Mouse (Mus musculus): ENCODE measurements at regions not wholly inside any gene's neighbourhood (a gene's known extent, or its start where the extent isn't known, plus 50 kb on each side); places are given as distances from the start of the nearest gene placed in this dataset.

DNA sequence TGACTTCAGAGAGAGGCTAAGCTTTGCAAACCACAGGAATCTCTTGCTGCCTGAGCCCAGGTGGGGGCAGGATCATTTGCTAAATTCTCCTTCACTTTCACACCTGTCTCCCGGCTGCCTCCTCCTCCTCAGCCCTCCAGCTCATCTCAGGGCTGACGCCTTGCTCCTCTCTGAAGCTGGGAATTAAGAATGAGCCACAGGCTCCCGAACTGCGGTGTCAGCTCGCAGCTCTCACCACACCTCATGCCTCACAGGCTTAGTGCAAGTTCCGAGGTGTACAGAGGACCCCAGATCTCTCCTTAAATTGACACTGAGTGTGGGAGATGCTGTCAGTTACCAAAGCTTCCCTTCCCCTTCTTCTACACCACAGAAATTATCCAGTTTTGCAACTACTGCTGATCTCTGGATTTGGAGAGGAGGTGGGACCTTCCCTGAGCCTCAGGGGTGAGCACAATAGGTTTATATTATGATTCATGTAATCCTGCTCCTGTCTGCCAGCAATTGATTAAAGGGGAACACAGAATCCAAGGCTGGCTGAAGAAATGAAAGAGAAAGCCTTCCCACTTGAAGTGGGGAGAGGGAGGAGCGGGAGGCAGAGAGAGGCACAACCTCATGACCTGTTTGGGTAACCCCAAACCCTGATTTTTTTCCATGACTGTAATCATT is 456.6 kb upstream of the Tbx3 start:
- peak; percentile 20 for DNase-seq (ENCODE audit: low read depth, low spot score)

DNA sequence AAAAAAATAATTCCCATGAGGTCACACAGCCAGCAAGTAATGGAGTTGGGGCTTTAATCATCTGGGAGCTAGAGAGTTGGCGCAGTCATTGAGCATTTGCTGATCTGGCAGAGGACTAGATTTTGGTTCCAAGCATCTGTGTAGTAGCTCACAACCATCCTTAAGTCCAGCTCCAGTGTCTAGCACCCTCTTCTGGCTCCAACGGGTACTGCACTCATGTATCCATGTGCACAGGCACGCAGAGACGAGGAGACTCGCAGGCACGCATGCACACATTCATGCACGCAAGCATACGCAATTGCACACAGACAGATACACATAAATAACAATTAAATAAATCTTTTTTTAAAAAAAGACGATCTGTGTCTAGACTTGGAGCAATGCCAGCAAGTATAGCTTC is 455.5 kb upstream of the Tbx3 start:
- peak; percentile 20 for DNase-seq (ENCODE audit: low read depth, low spot score)

DNA sequence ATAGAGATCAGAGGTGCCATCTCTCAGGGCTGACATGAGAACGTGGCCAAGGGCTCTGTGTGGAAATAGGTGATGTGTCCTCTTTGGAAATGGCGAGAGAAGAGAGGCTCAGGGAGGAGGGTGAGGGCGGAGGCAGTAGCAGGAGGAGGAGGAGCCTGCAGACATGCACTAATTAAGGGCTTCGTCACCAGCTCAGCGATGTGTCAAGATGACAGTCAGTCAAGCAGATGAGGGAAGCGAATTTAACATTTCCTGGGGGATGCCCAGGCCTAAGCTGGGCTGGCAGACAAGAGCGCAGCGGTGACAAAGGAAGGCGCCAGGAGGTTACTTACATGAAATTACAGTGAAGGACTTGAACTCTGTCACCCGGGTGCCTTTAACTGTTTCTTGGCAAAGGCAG is 455.1 kb upstream of the Tbx3 start:
- DNase-seq (ENCODE audit: low read depth, low spot score): no peak

DNA sequence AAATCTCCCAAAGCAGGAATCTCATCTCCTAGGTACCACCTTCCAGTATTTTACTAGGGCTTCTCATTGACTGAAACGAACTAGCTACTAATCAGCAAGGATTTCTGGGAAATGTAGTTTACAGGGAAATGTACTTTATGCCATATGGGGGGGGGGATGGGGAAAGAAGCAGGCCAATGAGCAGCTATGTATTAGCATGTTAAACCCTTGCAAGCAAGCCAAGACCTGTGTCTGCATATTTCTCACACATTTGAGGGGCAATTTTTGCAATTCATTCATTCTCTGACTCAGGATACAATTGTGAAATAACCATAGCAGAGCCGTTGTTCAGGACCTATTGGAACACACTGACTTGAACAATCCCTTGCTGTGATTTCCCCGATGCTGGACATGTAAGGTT is 454.3 kb upstream of the Tbx3 start:
- DNase-seq (ENCODE audit: low read depth, low spot score): no peak

DNA sequence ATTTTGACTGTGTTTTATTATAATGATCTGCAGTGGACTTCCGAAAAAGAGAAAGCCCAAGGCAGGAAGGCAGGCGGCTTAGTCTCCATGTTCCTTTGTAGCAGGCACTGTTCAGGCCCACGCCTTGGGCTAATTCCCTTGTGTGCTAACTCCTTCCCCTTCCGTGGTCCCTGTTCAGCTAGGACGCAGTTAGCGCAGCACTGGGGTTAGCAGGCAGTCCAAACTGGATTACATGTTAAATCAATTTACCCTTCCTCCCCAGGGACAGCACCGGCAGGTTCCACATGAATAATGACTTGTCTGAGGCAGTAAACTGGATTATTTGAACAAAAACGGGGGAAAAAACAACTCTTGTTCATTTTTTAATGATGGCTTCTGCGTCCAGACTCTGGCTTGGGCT is 453.4 kb upstream of the Tbx3 start:
- DNase-seq (ENCODE audit: low read depth, low spot score): no peak

DNA sequence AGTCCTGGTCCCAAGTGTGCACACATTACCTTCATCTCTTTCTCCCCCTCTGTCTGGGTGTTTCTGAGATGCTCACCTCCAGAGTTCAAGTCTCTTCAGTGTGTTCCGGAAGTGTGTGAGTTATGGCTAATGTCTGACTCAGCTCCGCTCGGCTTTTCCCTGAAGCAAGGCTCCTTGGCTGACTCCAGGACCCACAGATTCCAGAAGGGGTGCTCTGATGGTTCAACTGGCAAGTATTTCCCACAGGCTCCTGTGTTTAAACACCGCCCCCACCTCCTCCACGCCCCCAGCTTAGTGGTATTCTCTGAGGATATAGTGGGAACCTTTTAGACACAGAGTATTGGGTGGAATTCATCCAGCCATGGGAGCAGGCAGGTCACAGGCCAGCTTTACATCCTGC is 441.8 kb upstream of the Tbx3 start:
- DNase-seq (ENCODE audit: low read depth, low spot score): peak; percentile 77

DNA sequence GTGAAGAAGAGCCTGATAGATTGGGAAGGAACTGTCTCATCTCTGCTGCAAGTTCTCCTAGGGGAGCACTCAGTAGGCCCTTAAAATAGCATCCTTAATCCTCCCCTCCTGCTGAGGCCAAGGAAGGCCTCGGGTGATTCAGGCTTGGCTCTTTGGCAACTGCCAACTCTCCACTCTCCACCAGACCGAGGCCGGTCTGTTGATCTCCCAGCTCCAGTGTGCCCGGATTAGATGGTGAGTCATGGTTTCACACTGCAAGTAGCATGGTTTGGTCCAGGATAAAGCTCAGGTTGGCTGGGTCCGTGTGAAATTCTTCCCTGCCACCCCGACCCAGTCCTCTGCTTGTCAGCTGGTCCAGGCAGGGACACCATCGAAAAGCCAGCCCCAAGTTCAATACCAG is 437.5 kb upstream of the Tbx3 start:
- peak; percentile 58 for DNase-seq (ENCODE audit: low read depth, low spot score)

DNA sequence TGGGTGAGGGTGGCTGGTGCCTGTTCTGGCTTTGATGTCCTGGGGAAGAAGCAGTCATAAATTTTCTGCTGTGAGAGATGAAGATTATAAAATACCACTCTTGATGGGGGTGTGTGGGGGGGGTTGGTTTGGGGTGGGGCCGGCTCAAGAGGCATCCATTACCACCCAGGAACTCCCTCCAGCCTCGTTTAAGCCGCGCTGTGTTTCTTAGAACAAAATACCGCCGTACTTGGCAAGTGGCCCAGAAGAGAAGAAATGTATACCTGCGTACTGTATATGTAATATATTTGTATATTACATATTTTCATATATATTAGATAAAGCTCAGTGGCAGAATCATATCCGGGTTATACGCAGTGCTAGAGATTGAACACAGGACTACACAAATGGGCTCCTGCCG is 434.6 kb upstream of the Tbx3 start:
- no peak for DNase-seq (ENCODE audit: low read depth, low spot score)

DNA sequence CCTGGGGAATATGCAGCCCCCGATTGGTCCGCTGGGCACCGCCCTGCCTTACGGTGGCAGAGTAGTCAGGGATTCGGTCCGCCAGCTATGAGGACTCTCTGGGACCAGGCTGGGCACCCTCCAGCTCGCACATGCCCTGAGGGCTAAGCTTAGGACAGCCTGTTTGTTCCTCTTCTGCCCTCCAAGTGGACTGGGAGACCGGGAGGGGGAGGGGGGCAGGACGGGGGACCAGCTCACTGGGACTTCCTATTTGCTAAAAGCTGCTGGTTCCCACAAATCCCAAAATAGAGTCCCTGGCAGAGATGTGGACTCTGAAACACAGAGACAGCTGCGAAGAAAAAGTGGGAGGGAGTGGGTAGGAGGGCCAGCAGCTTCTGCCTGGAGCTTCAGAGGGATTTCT is 423.6 kb upstream of the Tbx3 start:
- DNase-seq (ENCODE audit: low read depth, low spot score): no peak

DNA sequence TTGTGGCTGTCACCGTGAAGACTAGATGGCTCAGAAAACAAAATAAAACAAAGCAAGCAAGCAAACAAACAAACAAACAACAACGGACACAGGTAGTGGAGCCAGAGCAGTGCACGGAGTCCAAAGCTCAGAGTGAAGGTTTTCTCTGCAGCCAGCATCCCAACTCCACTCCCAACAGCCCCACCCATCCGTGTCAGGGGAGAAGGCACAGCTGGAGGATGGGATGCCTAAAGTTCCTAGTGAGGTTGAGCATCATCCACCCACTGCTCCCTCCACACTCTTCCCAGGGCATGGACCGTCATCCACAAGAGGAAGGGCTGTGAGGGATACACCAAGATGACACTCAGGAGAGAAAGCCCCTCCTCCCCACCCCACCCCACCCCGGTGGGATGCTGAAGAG is 421.8 kb upstream of the Tbx3 start:
- no peak for DNase-seq (ENCODE audit: low read depth, low spot score)

DNA sequence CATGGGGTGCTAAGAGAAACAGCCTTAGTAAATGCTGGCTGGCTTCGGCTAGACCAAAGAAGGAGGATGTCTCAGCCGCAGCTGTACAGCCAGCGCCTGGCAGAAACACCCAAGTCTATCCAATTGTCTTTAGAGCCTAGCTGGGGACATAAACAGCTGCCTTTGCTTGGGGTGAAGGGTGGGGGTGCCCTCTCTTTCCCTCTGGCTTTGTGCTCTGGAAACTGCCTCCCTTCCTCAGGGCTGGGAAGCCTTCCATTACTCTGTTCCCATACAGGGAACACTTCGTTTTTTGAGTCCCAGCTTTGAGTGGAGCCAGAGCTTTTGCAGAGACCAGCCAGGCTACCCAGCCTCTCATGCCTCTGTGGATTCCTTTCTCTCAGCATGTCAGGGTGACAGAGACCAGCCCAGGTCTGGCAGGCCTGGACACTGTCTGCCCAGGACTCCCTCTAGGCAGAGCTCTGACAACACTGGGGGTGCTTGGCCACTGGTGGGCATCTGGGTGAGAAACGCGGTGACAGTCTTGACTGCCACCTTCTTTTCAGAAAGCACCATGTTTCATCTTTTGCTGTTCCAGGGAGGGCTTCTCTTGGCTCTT is 421.2 kb upstream of the Tbx3 start:
- no peak for DNase-seq (ENCODE audit: low read depth, low spot score)

DNA sequence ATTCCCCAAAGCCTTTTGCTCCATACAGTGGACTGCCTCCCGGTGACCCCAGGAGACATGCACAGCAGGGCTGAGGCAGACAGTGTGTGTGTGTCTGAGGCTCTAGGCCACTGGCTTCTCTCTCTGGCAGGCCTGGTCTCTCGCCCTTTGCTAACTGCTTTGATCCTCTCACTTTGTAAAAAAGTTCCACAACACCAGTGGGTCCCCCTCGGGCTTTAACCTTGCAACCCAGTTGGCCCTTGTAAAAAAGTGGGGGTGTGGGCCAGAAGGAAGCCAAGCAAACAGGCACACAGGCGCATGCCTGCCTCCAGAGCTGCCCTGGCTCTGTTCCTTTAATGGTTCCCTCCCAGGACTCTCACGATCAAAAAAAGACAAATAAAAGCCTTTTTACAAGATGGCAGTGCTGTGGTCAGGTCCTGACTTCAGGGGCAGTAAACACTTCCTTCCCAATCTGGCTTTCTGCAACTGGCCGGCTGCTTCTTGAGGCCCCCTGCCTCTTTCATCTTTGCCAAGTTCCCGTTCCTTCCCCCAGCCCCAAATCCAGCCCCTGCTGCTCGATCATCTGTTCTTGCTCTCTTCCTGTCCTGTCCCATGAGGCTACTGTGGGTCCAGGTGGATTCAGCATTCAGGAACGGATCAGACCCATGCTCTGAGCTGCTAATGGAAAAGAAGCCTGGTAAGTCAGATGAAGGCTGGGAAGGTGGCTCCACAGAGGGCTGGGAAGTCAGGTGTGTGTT is 419.0 kb upstream of the Tbx3 start:
- no peak for DNase-seq (ENCODE audit: low read depth, low spot score)

DNA sequence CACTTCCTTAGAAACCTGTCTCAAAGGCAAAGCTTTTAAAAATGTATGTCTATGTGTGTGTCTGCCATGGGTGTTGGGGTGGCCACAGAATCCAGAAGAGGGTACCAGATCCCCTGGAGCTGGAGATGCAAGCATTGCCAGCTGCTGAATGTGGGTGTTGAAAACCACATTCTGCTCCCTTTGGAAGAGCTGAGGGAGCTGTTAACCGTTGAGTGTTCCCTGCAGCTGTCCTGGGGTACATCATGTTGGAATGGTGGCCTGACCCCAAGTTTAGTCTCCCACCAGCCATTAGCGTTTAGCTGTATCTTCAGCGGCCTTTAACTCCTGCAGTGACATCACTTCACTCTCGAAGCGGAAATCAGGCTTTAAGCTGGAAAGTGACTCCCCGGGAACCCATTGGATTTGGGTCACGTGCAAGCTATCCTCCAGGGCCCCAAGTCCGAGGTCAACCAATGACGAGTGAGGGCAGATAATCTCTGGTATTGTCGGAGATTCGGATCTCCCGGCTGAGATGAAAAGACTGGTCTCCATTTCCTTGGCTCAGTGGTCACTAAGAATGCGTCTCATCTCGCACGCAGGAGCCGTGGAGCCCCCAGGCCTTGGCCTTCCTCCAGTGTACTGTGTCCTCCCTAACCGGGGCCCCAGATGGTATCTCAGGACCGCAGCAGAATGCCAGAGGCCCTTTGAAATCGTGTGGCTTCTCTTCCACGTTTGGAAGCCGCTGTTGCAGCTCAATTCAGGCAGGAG is 412.9 kb upstream of the Tbx3 start:
- no peak for DNase-seq (ENCODE audit: low read depth, low spot score)

DNA sequence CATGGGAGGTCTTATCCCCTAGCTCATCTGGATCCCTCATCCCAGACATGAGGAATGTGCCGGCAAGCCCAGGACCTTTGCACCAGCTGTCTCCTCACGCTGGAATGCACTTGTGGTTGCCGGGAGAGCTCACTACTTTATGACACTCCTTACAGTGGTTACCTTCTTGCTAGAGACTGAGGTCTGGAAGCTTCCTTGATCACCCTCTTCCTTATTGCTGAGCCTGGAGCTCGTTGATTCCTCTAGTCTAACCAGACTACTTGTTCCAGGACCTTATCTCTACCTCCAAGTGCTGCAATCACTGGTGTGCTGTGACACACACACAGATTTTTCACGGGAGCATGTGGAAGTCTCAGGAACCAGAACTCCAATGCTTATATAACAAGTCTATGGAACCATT is 411.6 kb upstream of the Tbx3 start:
- DNase-seq (ENCODE audit: low read depth, low spot score): no peak

DNA sequence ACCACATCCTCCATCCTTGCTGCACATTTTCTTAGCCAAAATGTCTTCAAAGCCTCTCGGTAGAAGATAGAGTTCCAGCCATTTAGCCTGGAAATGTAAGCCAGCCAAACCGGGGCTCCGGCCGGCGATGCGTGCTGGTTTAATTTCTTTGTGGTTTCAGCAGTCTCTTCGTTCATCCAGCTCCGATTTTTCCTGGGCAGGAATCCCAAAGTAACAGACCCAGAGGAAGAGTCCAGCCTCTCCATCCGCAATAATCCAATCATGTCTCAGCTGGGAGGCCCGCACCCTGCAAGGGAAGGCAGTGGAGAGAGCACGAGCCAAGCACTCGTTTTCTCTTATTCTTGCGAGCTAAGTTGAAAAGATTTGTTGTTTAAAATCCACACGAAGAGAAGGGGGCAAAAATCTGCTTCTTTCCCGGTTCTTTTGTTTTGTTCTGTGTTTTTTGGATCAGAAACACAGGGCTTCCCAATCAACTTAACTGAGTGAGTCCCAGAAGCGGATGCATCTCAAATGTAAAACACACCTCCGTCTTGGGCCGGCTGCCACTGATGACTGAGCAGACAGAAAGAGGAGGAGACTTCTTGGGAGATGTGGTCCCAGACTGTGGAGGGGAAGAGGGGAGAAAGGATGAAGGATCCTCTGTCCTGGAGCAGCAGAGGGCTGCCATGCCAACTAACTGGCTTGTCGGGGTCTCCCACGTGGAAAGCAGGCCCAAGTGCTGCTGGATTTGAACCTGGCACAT is 405.1 kb upstream of the Tbx3 start:
- DNase-seq (ENCODE audit: low read depth, low spot score): no peak

DNA sequence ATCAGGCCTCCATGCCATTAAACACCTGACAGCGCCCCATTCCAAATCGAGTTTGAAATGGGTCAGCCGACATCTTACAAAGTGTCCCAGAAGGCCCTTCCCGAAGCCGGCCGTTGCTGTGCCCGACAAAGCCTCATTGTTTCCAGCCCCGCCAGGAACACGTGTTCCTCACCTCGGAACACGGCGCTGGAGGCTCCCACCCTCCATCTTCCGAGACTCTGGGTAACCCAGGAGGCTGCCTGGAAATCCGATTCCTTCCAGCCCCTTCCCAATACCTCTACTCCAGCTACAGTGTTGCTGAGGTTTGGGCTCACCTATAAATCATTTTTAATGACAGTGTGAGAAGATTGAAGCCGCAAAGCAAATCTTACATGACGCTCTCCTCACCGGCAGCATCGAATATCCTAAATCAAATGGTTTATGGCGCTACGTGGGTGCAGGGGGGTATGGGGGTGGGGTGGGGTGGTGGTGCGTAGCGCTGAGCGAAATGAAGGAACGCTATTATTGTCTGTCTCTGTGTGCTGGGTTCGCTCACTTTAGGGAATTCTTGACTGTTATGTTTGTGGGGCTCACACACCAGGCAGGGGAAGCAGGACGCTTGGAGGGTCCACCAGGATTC is 399.1 kb upstream of the Tbx3 start:
- DNase-seq (ENCODE audit: low read depth, low spot score): no peak

DNA sequence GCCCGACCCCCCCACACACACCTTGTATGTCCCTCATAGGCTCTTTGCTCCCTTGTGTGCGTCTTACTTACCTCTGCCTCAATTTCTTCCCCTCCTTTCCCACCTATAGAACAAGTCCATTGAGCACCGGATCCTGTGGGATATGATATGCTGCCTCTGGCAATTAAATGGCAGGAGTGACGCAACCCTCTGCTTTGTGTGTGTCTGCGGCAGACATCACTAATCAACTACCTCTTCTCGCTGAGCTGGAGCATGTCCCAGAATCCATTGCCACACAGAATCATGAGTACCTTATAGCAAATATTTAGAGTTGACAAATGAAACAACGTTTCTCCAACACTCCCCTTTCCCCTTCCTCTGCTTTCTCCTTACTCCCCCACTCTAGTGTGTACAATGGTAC is 397.3 kb upstream of the Tbx3 start:
- DNase-seq (ENCODE audit: low read depth, low spot score): no peak

DNA sequence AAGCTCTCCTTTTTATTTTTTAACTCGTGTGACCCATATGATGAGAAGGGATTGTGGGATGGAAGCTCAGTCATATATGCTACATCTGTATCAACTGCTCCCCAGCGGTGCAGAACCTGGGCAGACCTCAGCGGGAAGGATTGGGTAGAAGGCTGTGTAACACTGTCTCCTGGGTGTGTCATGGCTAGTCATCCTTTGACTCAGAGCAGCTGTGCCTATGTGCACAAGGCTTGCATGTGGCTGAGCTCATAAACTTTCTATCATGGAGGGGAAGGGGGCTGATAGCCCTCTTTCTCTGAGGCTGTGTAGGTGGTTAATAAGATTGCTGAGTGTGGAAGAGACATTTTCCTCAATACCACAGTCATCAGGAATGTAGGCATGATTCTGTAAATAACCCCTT is 396.9 kb upstream of the Tbx3 start:
- peak; percentile 9 for DNase-seq (ENCODE audit: low read depth, low spot score)

DNA sequence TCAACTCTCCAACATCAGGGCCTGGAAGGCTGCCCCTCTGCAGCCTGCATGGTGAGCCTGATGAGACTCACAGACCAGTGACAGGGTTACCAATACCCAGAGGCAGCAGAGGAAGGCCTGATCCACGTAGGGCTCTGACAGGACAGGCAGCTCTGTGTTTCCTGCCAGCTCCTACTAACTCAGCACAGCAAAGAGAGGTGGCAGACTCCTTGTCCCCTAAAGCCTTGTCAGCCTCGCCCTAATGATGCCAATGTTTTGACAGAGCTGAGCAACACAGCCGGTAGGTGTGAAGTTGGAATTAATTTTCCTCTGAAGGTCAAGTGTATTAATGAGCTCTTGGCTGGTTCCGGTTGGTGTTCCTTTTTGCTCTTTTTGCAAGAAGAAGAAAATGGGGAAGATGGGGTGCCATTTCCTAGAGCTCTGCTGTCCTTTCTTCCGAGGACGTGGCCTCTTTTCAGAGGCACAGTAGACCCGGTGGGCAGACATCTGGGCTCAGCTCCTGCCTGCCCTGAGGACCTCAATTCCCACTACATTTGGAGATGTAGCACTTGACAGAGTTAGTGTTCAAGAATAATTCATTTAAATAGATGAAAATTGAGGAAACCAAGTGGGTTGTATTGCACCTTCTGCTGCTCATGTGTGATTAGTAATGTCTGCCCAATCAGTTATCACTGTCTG is 395.5 kb upstream of the Tbx3 start:
- DNase-seq (ENCODE audit: low read depth, low spot score): no peak

DNA sequence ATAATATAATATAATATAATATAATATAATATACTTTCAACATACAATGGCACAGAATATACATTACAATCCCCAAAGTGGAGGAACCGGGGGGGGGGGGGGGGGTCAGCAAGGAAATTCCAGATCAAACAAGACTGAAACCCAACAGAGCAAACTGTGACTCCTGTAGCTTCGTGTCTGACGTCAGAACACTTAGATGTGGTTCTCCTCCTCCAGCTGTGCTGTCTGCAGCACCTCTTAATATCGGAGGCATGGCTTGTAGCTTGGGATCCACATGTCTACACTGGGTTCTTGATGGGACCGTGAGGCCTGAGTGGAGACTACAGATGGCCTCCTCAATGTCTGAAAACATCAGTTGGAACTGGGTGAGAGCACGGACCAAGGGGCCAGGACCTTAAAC is 390.3 kb upstream of the Tbx3 start:
- no peak for DNase-seq (ENCODE audit: low read depth, low spot score)

DNA sequence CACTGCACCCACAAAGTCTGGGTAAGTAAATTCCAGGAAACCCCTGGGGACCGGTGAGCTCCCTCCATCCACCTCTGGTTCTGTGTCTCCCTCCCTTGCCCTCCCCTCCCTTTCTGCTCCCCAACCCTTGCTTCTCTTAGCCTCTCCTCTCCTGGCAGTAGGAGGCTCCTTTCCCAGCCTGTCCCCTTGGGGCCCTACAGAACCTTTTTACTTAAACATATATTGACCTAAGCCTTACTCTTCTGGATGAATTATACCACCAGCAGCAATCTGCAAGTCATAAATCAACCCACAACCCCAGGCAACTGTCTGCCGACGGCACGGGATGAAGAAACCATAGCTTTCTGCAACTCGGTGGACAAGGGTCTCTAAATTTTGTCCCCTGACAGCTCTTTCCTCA is 380.7 kb upstream of the Tbx3 start:
- DNase-seq (ENCODE audit: low read depth, low spot score): no peak

All from 3T3-L1 (cell line).